Mouse (Mus musculus): ENCODE data around the gene Ptgir.

Ptgir gene

GRCm38 (mm10) chr7:16892352-16892730 is 13.9 kb upstream of the Ptgir start:
- DNase-seq = no peak

- DNase-seq = no peak
These were observed 12.7 kb upstream of the Ptgir start for GRCm38 (mm10) chr7:16893612-16894011.

- DNase-seq = no peak
These were observed 12.0 kb upstream of the Ptgir start for GRCm38 (mm10) chr7:16894279-16894678.

- peak; percentile 79 for DNase-seq
These were observed 11.3 kb upstream of the Ptgir start for GRCm38 (mm10) chr7:16895000-16895399.

GRCm38 (mm10) chr7:16895511-16895910 is 10.8 kb upstream of the Ptgir start:
- DNase-seq = no peak

GRCm38 (mm10) chr7:16900526-16900925 is 5.8 kb upstream of the Ptgir start:
- DNase-seq = no peak

- DNase-seq = no peak
These were observed 2.8 kb upstream of the Ptgir start for GRCm38 (mm10) chr7:16903439-16903955.

- DNase-seq = no peak
These were observed 2.1 kb upstream of the Ptgir start for GRCm38 (mm10) chr7:16904120-16904675.

GRCm38 (mm10) chr7:16905491-16906021 is 734 bp upstream of the Ptgir start:
- DNase-seq = peak; percentile 63

GRCm38 (mm10) chr7:16906889-16907559 is 734 bp downstream of the Ptgir start:
- no peak for DNase-seq

- DNase-seq = no peak
These were observed 1.6 kb downstream of the Ptgir start for GRCm38 (mm10) chr7:16907842-16908241.

- DNase-seq = no peak
These were observed 2.1 kb downstream of the Ptgir start for GRCm38 (mm10) chr7:16908367-16908766.

GRCm38 (mm10) chr7:16908859-16909258 is 2.6 kb downstream of the Ptgir start:
- DNase-seq = no peak

- DNase-seq = peak; percentile 44
These were observed 3.6 kb downstream of the Ptgir start for GRCm38 (mm10) chr7:16909909-16910308.

GRCm38 (mm10) chr7:16911904-16912303 is 5.6 kb downstream of the Ptgir start:
- no peak for DNase-seq

- peak; percentile 55 for DNase-seq
These were observed 6.1 kb downstream of the Ptgir start for GRCm38 (mm10) chr7:16912360-16912759.

GRCm38 (mm10) chr7:16913806-16914452 is 7.6 kb downstream of the Ptgir start:
- peak; percentile 82 for DNase-seq

GRCm38 (mm10) chr7:16914453-16915343 is 8.4 kb downstream of the Ptgir start:
- DNase-seq = no peak

- no peak for DNase-seq
These were observed 9.4 kb downstream of the Ptgir start for GRCm38 (mm10) chr7:16915461-16916340.

- DNase-seq = no peak
These were observed 10.3 kb downstream of the Ptgir start for GRCm38 (mm10) chr7:16916342-16917265.

- no peak for DNase-seq
These were observed 11.2 kb downstream of the Ptgir start for GRCm38 (mm10) chr7:16917447-16917846.
